Mouse (Mus musculus) small intestine, adult 2 months (tissue): Measurements from ENCODE around the gene Snx30.

Source experiments
- CTCF ChIP-seq: fragments of 200-500 bp; IDR thresholded peaks from 2 replicates; pipeline ENCODE4 v1.5.1; 2012; ENCODE audit warnings: low read depth, mild to moderate bottlenecking, control low read depth, inconsistent platforms, low read length, moderate library complexity, mixed read lengths; ENCODE audit not compliant: insufficient replicate concordance, insufficient read length; ENCODE audit errors: extremely low read depth
- POLR2A ChIP-seq: fragments of 200-500 bp; IDR thresholded peaks from 2 replicates; pipeline ENCODE4 v1.6.1; 2012; ENCODE audit warnings: low read depth, mild to moderate bottlenecking, control low read depth, inconsistent platforms, low read length, moderate library complexity

DNA sequence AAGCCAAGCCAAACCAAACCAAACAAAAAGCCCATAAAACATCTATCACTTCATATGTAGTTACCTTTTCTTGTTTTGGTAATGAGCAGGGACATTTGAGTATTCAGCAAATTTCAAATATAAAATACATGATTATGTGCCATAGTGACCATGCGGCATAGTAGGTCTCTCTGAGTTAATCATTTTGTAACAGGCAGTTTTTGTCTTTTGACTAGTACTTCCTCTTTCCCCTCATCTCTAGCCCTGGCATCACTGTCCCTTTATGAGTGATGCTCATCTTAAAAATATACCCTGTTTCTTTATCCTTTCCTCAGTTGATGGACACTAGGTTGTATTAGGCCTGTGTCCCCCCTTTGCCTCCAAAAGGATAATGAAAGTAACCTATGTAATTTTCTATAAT is 15.9 kb downstream of the Snx30 start:
- no peak for TF ChIP-seq POLR2A
- TF ChIP-seq CTCF: no peak
